Comparison of ENCODE assay signal across 33 mouse cellular contexts in the genomic region with DNA sequence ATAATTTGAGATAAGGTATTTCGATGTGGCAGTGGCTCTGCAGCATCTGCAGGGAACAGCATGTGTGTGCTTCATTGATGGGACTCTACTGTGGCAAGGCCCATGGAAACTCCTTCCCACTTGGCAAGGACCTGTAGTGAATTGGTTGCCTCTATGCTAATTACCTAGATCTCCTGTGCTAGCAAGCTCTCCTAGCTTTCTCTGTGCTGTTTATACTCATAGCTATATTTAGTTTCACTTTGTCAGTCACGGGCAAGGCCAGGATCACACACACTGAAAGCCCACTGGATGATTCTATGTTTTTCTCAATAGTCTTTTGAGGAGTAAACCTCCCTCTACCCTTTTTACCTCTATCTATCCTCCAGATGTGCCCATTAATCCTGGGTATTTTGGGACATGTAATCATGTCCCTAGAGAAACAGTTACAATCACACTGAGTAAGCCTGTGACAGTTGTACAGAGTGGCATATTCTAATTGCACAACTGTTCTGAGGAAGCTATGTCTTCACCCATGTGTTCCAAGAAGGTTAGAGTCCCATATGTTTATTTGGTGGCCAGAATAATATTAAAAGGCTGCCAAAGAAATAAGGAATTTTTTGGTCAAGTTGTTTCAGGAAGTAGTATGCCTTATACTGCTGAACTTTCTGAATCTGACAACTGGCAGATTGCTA. TPM values are rescaled to one million over a fixed set of nuclear protein-coding genes. Genes with fewer than 3 reads are reported as not detected.
A peak's percentile ranks its signal among the peaks of the same experiment; 100 is the strongest.
DNase-seq lines count a peak whose midpoint lies in the region; ATAC-seq and TF ChIP-seq lines count a peak whose summit lies in the region.
"Had no signal": no experiment of that assay in that cellular context is flagged by ENCODE, and none has a peak within 500 bp of the region (broad histone marks: within the 10 kb centered on the region; RNA-seq: fewer than 3 reads in every experiment).

No protein-coding gene starts in this region.

- no peaks in the 10 kb centered on the region for H3K36me3 ChIP-seq in heart, embryonic 14.5 days (ENCODE audit: control insufficient read depth, insufficient read depth, low read length)
- H3K36me3 ChIP-seq in G1E (replicated peaks), result no peaks in the 10 kb centered on the region
- H3K36me3 ChIP-seq: embryonic facial prominence, embryonic 13.5 days; heart, embryonic 10.5 days; hindbrain, embryonic 13.5 days; limb, embryonic 15.5 days; liver, embryonic 15.5 days; lung, embryonic 15.5 days; neural tube, embryonic 12.5 days had no signal

- no peak overlapping the region for H3K4me3 ChIP-seq in heart, embryonic 14.5 days (ENCODE audit: control insufficient read depth in 1 of 2, insufficient read depth in 1 of 2, low read depth in 1 of 2, low read length in 2 of 2)
- no peak overlapping the region; the same call in 1 of the 2 replicates for H3K4me3 ChIP-seq in G1E (ENCODE audit: low read depth, low read length)
- H3K4me3 ChIP-seq: embryonic facial prominence, embryonic 13.5 days; erythroblast, embryonic 14.5 days; forebrain, embryonic 13.5 days; heart, embryonic 10.5 days; hindbrain, embryonic 13.5 days; left cerebral cortex, adult 2 months; limb, embryonic 15.5 days; liver, embryonic 15.5 days; lung, embryonic 15.5 days; neural tube, embryonic 12.5 days had no signal

- H3K9ac ChIP-seq in heart, embryonic 14.5 days (ENCODE audit: low read length), result no peak overlapping the region
- H3K9ac ChIP-seq: embryonic facial prominence, embryonic 13.5 days; forebrain, embryonic 13.5 days; hindbrain, embryonic 13.5 days; limb, embryonic 15.5 days; liver, embryonic 15.5 days; lung, embryonic 15.5 days; neural tube, embryonic 12.5 days had no signal

- no peaks in the 10 kb centered on the region for H3K27me3 ChIP-seq in heart, embryonic 14.5 days (ENCODE audit: control insufficient read depth, insufficient read depth, low read length)
- no peaks in the 10 kb centered on the region for H3K27me3 ChIP-seq in G1E (ENCODE audit: insufficient read depth, low read length)
- H3K27me3 ChIP-seq: CH12.LX; embryonic facial prominence, embryonic 13.5 days; forebrain, embryonic 13.5 days; hindbrain, embryonic 13.5 days; limb, embryonic 15.5 days; liver, embryonic 15.5 days; lung, embryonic 15.5 days; neural tube, embryonic 12.5 days had no signal

- no peak overlapping the region for H3K27ac ChIP-seq in heart, embryonic 14.5 days (replicated peaks in 1 of 2; ENCODE audit: control insufficient read depth in 1 of 2, insufficient read depth in 1 of 2, low read depth in 2 of 2, low read length in 2 of 2)
- H3K27ac ChIP-seq: embryonic facial prominence, embryonic 13.5 days; forebrain, embryonic 13.5 days; heart, embryonic 10.5 days; hindbrain, embryonic 13.5 days; left cerebral cortex, adult 2 months; limb, embryonic 15.5 days; liver, embryonic 15.5 days; lung, embryonic 15.5 days; neural tube, embryonic 12.5 days; stomach, postnatal 0 days had no signal

- DNase-seq in heart, adult 18-20 months, result no peak
- DNase-seq in G1E (ENCODE audit: low spot score), result no peak
- no peak for DNase-seq in ovary, adult 18-20 months (ENCODE audit: low spot score)
- no peak for DNase-seq in kidney, postnatal 25 days
- no peak for DNase-seq in urinary bladder, postnatal 25 days (ENCODE audit: low spot score)
- DNase-seq: adrenal gland, adult 2 months; cerebellum, adult 2 months; cerebellum, postnatal 25 days; embryo, embryonic 11 days; gastrocnemius, postnatal 36 days; heart, postnatal 14 days; kidney, adult 11 months; midbrain, embryonic 14.5 days; thymus, adult 2 months had no signal

- no peaks in the 10 kb centered on the region for H3K4me1 ChIP-seq in heart, embryonic 14.5 days (ENCODE audit: control insufficient read depth in 2 of 2, insufficient read depth in 2 of 2, low read length in 2 of 2)
- no peaks in the 10 kb centered on the region for H3K4me1 ChIP-seq in G1E (ENCODE audit: insufficient read depth, low read depth, low read length)
- H3K4me1 ChIP-seq: embryonic facial prominence, embryonic 13.5 days; forebrain, embryonic 13.5 days; heart, embryonic 10.5 days; hindbrain, embryonic 13.5 days; limb, embryonic 15.5 days; liver, embryonic 15.5 days; lung, embryonic 15.5 days; neural tube, embryonic 12.5 days had no signal

- H3K4me2 ChIP-seq in heart, embryonic 14.5 days (ENCODE audit: low read length), result 0 out of 2 replicates have a peak overlapping the region, but pooled peaks have one; percentile 11
- H3K4me2 ChIP-seq: embryonic facial prominence, embryonic 13.5 days; forebrain, embryonic 13.5 days; hindbrain, embryonic 13.5 days; limb, embryonic 15.5 days; liver, embryonic 15.5 days; lung, embryonic 15.5 days; neural tube, embryonic 12.5 days had no signal

- WGBS in heart, embryonic 14.5 days, result 52% methylated on average over 2 of the region's 2 CpGs

- no peaks in the 10 kb centered on the region for H3K9me3 ChIP-seq in heart, embryonic 14.5 days (ENCODE audit: control insufficient read depth, low read length)
- no peaks in the 10 kb centered on the region for H3K9me3 ChIP-seq in G1E (replicated peaks)
- H3K9me3 ChIP-seq: embryonic facial prominence, embryonic 13.5 days; forebrain, embryonic 13.5 days; heart, embryonic 10.5 days; hindbrain, embryonic 13.5 days; limb, embryonic 15.5 days; liver, embryonic 15.5 days; lung, embryonic 15.5 days; neural tube, embryonic 12.5 days had no signal

- TF ChIP-seq CTCF in G1E (IDR thresholded peaks at IDR 0.05; ENCODE audit: low read depth, low read length), result no peak

- ATAC-seq in heart, embryonic 14.5 days (ENCODE audit: insufficient number of reproducible peaks, insufficient read depth, low FRiP score, low read depth), result no peak
- ATAC-seq in G1E (ENCODE audit: extremely low read depth, insufficient number of reproducible peaks, low FRiP score, poor library complexity, severe bottlenecking), result peak; percentile 78
- peak; percentile 62 for ATAC-seq in common myeloid progenitor, adult 5-6 weeks (replicated peaks; ENCODE audit: low read depth, poor library complexity, severe bottlenecking)
- peak; percentile 82 for ATAC-seq in megakaryocyte progenitor cell, adult 5-6 weeks (replicated peaks; ENCODE audit: poor library complexity)
- ATAC-seq: forebrain, embryonic 13.5 days had no signal

RNA-seq across cellular contexts. Expression of gene Htr2c, which starts 16.0 kb away (rescaled TPM):
- not detected in 2 replicates for polyA plus RNA-seq in heart, embryonic 14.5 days (2014; fragmentation: Nextera tagmentation; extraction: Ambion mirVana)
- not detected for total RNA-seq in heart, adult 18-20 months (2021)
- not detected in 2 replicates for total RNA-seq in G1E (2014; fragmentation: Nextera tagmentation)
- total RNA-seq in G1E (2017), result 0.05 TPM in 1 of 2 replicates, not detected in the other
- not detected in 2 replicates for polyA plus RNA-seq in G1E (2012)
- not detected in 2 replicates for total RNA-seq in common myeloid progenitor, adult 5-6 weeks (2017)
- total RNA-seq in megakaryocyte progenitor cell, adult 5-6 weeks (2015), result not detected in 2 replicates
- not detected in 2 replicates for total RNA-seq in megakaryocyte progenitor cell, adult 5-6 weeks (2017)
- total RNA-seq: adrenal gland, adult 2 months; CH12.LX; gastrocnemius, adult 18-20 months; gastrocnemius, postnatal 36 days; heart, postnatal 14 days had no signal
- polyA plus RNA-seq: adrenal gland, adult 2 months; erythroblast, embryonic 14.5 days; heart, embryonic 10.5 days; kidney, embryonic 16.5 days; liver, embryonic 15.5 days; lung, embryonic 15.5 days; small intestine, adult 2 months; thymus, adult 2 months; urinary bladder, adult 2 months had no signal
